Mouse (Mus musculus): ENCODE data around the gene Oxsm. TPM values are rescaled to one million over a fixed set of nuclear protein-coding genes. Genes with fewer than 3 reads are reported as not detected.

Gene Oxsm
- total and polyA plus RNA-seq, 2 experiments from 2014 or later, result 1.3 to 5.5 TPM

DNA sequence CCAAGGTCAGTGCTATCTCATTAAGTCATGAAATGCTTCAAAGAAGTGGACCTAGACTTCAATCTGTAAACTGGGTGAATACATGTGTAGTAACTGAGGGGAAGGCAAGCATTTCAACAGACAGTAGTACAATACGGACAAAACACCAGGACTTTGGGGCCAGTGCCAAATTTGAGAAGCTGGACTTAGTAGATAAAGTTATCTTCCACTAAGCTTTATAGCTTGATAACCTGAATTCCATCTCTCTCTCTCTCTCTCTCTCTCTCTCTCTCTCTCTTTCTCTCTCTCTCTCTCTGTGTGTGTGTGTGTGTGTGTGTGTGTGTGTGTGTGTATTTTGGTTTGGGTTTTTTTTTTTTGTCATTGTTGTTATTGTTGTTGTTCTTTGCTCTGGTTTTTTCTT lies 4.5 kb downstream of the Oxsm start:
- H3K36me3 ChIP-seq (ENCODE audit: insufficient read depth, low read length), result no peaks in the 10 kb centered on the region
- H3K4me3 ChIP-seq (ENCODE audit: low read depth, low read length), result no peak overlapping the region
- no peak overlapping the region for H3K4me2 ChIP-seq (ENCODE audit: low read depth, low read length, poor library complexity, severe bottlenecking)
- no peaks in the 10 kb centered on the region for H3K27me3 ChIP-seq (ENCODE audit: insufficient read depth, low read length)
- TF ChIP-seq CTCF (IDR thresholded peaks at IDR 0.05), result no peak
- H3K27ac ChIP-seq (ENCODE audit: low read depth, low read length), result no peak overlapping the region
- no peak for ATAC-seq (ENCODE audit: low FRiP score)
- no peaks in the 10 kb centered on the region; the same call in 1 of the 2 replicates for H3K4me1 ChIP-seq (ENCODE audit: insufficient read depth, low read length)
- WGBS, result 64% methylated on average over 1 of the region's 1 CpGs
- no peak overlapping the region for H3K9ac ChIP-seq (replicated peaks; ENCODE audit: low read length, poor library complexity, severe bottlenecking)
- no peaks in the 10 kb centered on the region for H3K9me3 ChIP-seq (ENCODE audit: low read length)
- DNase-seq (ENCODE audit: low spot score), result no peak

DNA sequence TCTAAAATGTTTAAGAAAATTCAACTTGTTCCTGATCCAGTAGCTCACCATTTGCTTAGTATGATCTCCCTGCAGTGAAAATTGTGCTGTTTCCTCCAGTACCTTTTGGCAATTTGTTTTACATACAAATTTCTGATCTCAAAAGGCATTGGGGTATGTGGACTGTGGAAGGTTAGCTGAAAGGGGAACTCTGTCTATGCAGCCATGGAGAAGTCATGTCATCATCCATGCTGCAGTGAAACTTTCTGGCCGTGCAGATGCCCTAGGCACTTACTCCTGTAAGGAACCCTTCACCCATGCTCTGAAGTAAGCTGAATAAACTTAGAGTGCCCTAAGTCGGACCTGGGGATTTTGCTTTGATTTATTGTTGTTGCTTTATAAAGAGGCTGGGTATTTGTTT lies 5.2 kb downstream of the Oxsm start:
- Histone ChIP-seq H3K27ac (ENCODE audit: low read depth, low read length) (no peak overlapping the region), H3K4me3 (ENCODE audit: low read depth, low read length) (no peak overlapping the region), H3K4me2 (ENCODE audit: low read depth, low read length, poor library complexity, severe bottlenecking) (no peak overlapping the region), H3K9ac (replicated peaks; ENCODE audit: low read length, poor library complexity, severe bottlenecking) (no peak overlapping the region), H3K4me1 (ENCODE audit: insufficient read depth, low read length) (no peaks in the 10 kb centered on the region; the same call in 1 of the 2 replicates), H3K27me3 (ENCODE audit: insufficient read depth, low read length) (no peaks in the 10 kb centered on the region), H3K36me3 (ENCODE audit: insufficient read depth, low read length) (no peaks in the 10 kb centered on the region), H3K9me3 (ENCODE audit: low read length) (no peaks in the 10 kb centered on the region)
- no peak for TF ChIP-seq CTCF (IDR thresholded peaks at IDR 0.05)
- DNase-seq (ENCODE audit: low spot score), result no peak
- ATAC-seq (ENCODE audit: low FRiP score), result no peak
- 70% methylated on average over 2 of the region's 2 CpGs for WGBS

DNA sequence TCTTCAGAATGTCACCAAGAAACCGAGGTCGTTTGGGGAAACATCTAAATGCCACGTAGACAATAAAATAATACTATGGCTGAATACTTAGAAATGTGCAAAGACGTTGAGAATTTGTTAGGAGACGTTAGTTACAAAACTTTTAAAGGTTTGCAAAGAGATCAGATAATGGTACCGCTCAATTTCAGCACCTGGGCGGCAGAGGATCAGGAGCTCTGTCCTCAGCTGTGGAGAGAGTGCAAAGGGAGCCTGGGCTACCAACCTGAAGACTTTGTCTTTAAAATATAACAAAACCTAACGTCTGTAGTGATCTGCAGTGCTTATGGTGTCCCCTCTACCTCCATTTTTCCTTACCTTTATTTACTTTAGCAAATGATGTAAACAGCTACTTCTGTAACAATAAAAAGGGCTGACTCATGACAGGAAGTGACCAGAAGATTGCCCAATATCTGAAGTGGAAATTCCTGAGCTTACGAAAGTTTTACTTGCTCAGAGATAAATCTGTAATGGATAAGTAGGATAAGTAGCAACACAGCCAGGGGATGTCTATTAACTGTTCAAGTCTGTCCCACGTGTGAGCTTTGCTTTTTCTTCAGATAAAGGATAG lies 5.9 kb downstream of the Oxsm start:
- Histone ChIP-seq H3K4me1 (ENCODE audit: insufficient read depth, low read length) (no peaks in the 10 kb centered on the region; the same call in 1 of the 2 replicates), H3K36me3 (ENCODE audit: insufficient read depth, low read length) (no peaks in the 10 kb centered on the region), H3K4me3 (ENCODE audit: low read depth, low read length) (peak overlapping the region; percentile 55), H3K9me3 (ENCODE audit: low read length) (no peaks in the 10 kb centered on the region), H3K9ac (replicated peaks; ENCODE audit: low read length, poor library complexity, severe bottlenecking) (peak overlapping the region; percentile 51), H3K27ac (ENCODE audit: low read depth, low read length) (peak overlapping the region; percentile 75), H3K4me2 (ENCODE audit: low read depth, low read length, poor library complexity, severe bottlenecking) (peak overlapping the region; percentile 69), H3K27me3 (ENCODE audit: insufficient read depth, low read length) (no peaks in the 10 kb centered on the region)
- ATAC-seq (ENCODE audit: low FRiP score) (no peak), DNase-seq (ENCODE audit: low spot score) (no peak)
- 20% methylated on average over 10 of the region's 10 CpGs for WGBS
- TF ChIP-seq CTCF (IDR thresholded peaks at IDR 0.05), result no peak

GRCm38 (mm10) chr14:16242947-16243602 lies 6.5 kb downstream of the Oxsm start:
- 2% methylated on average over 34 of the region's 34 CpGs for WGBS
- H3K27ac ChIP-seq (ENCODE audit: low read depth, low read length), result peak overlapping the region; percentile 75
- ATAC-seq (ENCODE audit: low FRiP score), result peak; percentile 91

GRCm38 (mm10) chr14:16242193-16242815 lies 7.3 kb downstream of the Oxsm start:
- Histone ChIP-seq H3K4me3 (ENCODE audit: low read depth, low read length) (peak overlapping the region; percentile 55; the same call in 1 of the 2 replicates), H3K27me3 (ENCODE audit: insufficient read depth, low read length) (no peaks in the 10 kb centered on the region), H3K4me2 (ENCODE audit: low read depth, low read length, poor library complexity, severe bottlenecking) (peak overlapping the region; percentile 69), H3K9me3 (ENCODE audit: low read length) (no peaks in the 10 kb centered on the region), H3K36me3 (ENCODE audit: insufficient read depth, low read length) (no peaks in the 10 kb centered on the region), H3K27ac (ENCODE audit: low read depth, low read length) (no peak overlapping the region), H3K9ac (replicated peaks; ENCODE audit: low read length, poor library complexity, severe bottlenecking) (0 out of 2 replicates have a peak overlapping the region, but pooled peaks have one; percentile 51), H3K4me1 (ENCODE audit: insufficient read depth, low read length) (no peaks in the 10 kb centered on the region; the same call in 1 of the 2 replicates)
- no peak for TF ChIP-seq CTCF (IDR thresholded peaks at IDR 0.05)
- ATAC-seq (ENCODE audit: low FRiP score) (no peak; the same call in 1 of the 2 replicates), DNase-seq (ENCODE audit: low spot score) (no peak)
- 96% methylated on average over 10 of the region's 10 CpGs for WGBS

More at GRCm38 (mm10) chr14:16242947-16243602, 6.5 kb downstream of the Oxsm start:
- peak; percentile 83 for DNase-seq (ENCODE audit: low spot score)
- peak; percentile 53 for TF ChIP-seq CTCF (IDR thresholded peaks at IDR 0.05)
- no peaks in the 10 kb centered on the region for H3K27me3 ChIP-seq (ENCODE audit: insufficient read depth, low read length)
- peak overlapping the region; percentile 69 for H3K4me2 ChIP-seq (ENCODE audit: low read depth, low read length, poor library complexity, severe bottlenecking)
- peak overlapping the region; percentile 55 for H3K4me3 ChIP-seq (ENCODE audit: low read depth, low read length)
- H3K9me3 ChIP-seq (ENCODE audit: low read length), result no peaks in the 10 kb centered on the region
- H3K9ac ChIP-seq (replicated peaks; ENCODE audit: low read length, poor library complexity, severe bottlenecking), result peak overlapping the region; percentile 51
- no peaks in the 10 kb centered on the region; the same call in 1 of the 2 replicates for H3K4me1 ChIP-seq (ENCODE audit: insufficient read depth, low read length)
- no peaks in the 10 kb centered on the region for H3K36me3 ChIP-seq (ENCODE audit: insufficient read depth, low read length)

- no peak for DNase-seq (ENCODE audit: low spot score)
- TF ChIP-seq CTCF (IDR thresholded peaks at IDR 0.05), result no peak
- ATAC-seq (ENCODE audit: low FRiP score), result no peak
- Histone ChIP-seq H3K36me3 (ENCODE audit: insufficient read depth, low read length) (no peaks in the 10 kb centered on the region), H3K9me3 (ENCODE audit: low read length) (no peaks in the 10 kb centered on the region), H3K9ac (replicated peaks; ENCODE audit: low read length, poor library complexity, severe bottlenecking) (no peak overlapping the region), H3K4me3 (ENCODE audit: low read depth, low read length) (no peak overlapping the region), H3K27ac (ENCODE audit: low read depth, low read length) (no peak overlapping the region), H3K4me2 (ENCODE audit: low read depth, low read length, poor library complexity, severe bottlenecking) (no peak overlapping the region), H3K4me1 (ENCODE audit: insufficient read depth, low read length) (no peaks in the 10 kb centered on the region), H3K27me3 (ENCODE audit: insufficient read depth, low read length) (no peaks in the 10 kb centered on the region)
- WGBS, result 68% methylated on average over 3 of the region's 3 CpGs
Observed at GRCm38 (mm10) chr14:16236466-16236865, 13.1 kb downstream of the Oxsm start.
